Mouse (Mus musculus): Measurements from ENCODE around the gene Lpcat2b. TPM values are rescaled to one million over a fixed set of nuclear protein-coding genes. Genes with fewer than 3 reads are reported as not detected.

Lpcat2b gene
- polyA plus RNA-seq, 1 experiment from 2014 or later = not detected

DNA sequence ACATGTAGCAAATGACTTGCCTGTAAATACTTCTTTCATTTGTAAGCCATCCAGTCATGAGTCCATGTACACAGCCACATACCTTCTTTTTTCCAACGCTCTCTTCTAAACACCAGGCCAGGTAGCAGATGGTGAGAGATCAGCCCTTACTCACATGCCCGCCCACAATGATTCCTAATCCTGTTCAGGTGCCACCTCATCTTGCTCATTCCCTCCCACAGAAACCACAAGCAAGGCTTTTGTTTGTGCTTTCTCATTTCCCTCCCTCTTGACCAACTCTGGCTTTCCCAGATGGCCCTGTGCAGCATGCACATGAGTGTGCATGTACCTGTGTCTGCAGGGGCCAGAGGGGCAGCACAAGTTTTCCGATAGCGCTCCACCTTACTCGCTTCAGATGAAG, 18.9 kb downstream of the Lpcat2b start:
- H3K27ac ChIP-seq (replicated peaks; ENCODE audit: low read depth, low read length) = no peak overlapping the region
- WGBS = 92% methylated on average over 5 of the region's 5 CpGs

DNA sequence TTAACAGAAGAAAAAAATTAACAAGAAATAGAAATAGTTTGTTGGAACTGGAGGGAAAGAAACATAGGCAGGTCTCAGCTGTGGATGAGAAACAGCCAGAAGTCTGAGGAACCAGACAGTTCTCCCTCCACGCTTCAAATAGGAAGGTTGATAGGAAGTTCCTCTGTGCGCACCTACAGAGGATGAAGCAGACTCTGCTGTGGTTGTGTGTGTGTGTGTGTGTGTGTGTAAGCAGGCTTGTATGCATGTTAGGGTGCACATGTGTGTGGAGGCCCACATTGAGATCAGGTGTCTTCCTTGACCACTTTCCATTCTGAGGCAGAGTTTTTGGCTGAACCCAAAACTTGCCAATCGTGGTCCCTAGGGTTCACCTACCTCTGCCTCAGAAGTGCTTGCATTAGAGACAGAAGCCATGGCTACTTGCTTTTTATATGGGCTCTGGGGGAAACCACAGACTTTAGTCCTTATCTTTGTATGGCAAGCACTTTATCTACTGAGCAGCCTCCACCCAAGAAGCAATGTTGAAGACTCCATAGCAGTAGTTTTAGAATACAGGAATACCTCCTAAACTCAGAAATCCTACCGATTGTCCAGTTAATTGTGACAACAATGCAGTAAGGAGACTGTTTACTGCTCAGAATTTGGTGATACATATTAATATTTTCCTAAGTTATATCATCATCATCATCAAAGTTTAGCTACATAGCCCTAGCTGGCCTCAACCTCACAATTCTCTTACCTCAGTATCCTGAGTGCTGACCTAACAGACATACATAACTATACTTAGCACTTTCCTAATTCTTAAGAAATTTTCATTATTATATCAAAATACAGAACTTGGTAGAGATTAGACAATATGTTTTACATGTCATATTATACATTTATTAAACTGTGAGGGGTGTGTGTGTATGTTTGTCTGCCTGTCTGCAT, 31.1 kb downstream of the Lpcat2b start:
- Histone ChIP-seq H3K4me2 (ENCODE audit: low read depth, low read length) (no peak overlapping the region), H3K27ac (replicated peaks; ENCODE audit: low read depth, low read length) (no peak overlapping the region), H3K9me3 (replicated peaks; ENCODE audit: control insufficient read depth, low read length) (no peaks in the 10 kb centered on the region), H3K36me3 (replicated peaks; ENCODE audit: control insufficient read depth, insufficient read depth, low read depth, low read length) (no peaks in the 10 kb centered on the region), H3K27me3 (ENCODE audit: control insufficient read depth, insufficient read depth, low read length) (no peaks in the 10 kb centered on the region), H3K4me3 (ENCODE audit: low read depth, low read length) (no peak overlapping the region), H3K9ac (replicated peaks; ENCODE audit: low read length) (no peak overlapping the region), H3K4me1 (ENCODE audit: control insufficient read depth, insufficient read depth, low read length) (no peaks in the 10 kb centered on the region)
- no peak for DNase-seq (ENCODE audit: low spot score)
- no peak for ATAC-seq (replicated peaks; ENCODE audit: insufficient number of reproducible peaks, low FRiP score, low TSS enrichment, low read depth)
- 89% methylated on average over 4 of the region's 4 CpGs for WGBS

More for the DNA sequence above, 18.9 kb downstream of the Lpcat2b start:
- Histone ChIP-seq H3K4me3 (ENCODE audit: low read depth, low read length) (no peak overlapping the region), H3K4me2 (ENCODE audit: low read depth, low read length) (no peak overlapping the region), H3K27me3 (ENCODE audit: control insufficient read depth, insufficient read depth, low read length) (no peaks in the 10 kb centered on the region), H3K36me3 (replicated peaks; ENCODE audit: control insufficient read depth, insufficient read depth, low read depth, low read length) (no peaks in the 10 kb centered on the region), H3K9me3 (replicated peaks; ENCODE audit: control insufficient read depth, low read length) (no peaks in the 10 kb centered on the region), H3K4me1 (ENCODE audit: control insufficient read depth, insufficient read depth, low read length) (no peaks in the 10 kb centered on the region), H3K9ac (replicated peaks; ENCODE audit: low read length) (no peak overlapping the region)
- no peak for DNase-seq (ENCODE audit: low spot score)
- no peak for ATAC-seq (replicated peaks; ENCODE audit: insufficient number of reproducible peaks, low FRiP score, low TSS enrichment, low read depth)

DNA sequence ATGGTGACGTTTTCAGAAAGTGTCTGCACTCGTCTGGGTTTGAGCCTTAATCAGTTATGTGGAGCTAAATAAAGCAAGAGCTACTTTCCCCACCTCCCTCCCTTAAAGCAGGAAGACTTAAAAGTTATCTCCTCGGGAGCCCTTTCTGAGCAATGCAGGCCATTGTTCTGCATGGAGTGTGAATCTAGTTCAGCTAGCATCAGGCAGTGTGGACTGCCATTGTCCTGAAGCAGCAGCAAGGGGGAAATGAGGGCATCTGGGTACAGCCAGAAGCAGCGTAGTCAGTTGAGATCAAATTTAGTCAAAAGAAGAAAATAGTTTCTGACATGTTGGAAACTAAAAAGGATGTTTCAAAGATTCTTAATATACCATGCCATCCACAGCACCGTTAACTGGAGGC, 35.2 kb downstream of the Lpcat2b start:
- no peaks in the 10 kb centered on the region for H3K4me1 ChIP-seq (ENCODE audit: control insufficient read depth, insufficient read depth, low read length)
- WGBS = 42% methylated on average over 5 of the region's 5 CpGs
- H3K4me3 ChIP-seq (ENCODE audit: low read depth, low read length) = no peak overlapping the region
- H3K27ac ChIP-seq (replicated peaks; ENCODE audit: low read depth, low read length) = no peak overlapping the region; the same call in 1 of the 2 replicates
- ATAC-seq (replicated peaks; ENCODE audit: insufficient number of reproducible peaks, low FRiP score, low TSS enrichment, low read depth) = no peak
- DNase-seq (ENCODE audit: low spot score) = no peak
- no peaks in the 10 kb centered on the region for H3K36me3 ChIP-seq (replicated peaks; ENCODE audit: control insufficient read depth, insufficient read depth, low read depth, low read length)
- no peak overlapping the region for H3K9ac ChIP-seq (replicated peaks; ENCODE audit: low read length)
- H3K27me3 ChIP-seq (ENCODE audit: control insufficient read depth, insufficient read depth, low read length) = no peaks in the 10 kb centered on the region
- no peak overlapping the region for H3K4me2 ChIP-seq (ENCODE audit: low read depth, low read length)
- no peaks in the 10 kb centered on the region for H3K9me3 ChIP-seq (replicated peaks; ENCODE audit: control insufficient read depth, low read length)

DNA sequence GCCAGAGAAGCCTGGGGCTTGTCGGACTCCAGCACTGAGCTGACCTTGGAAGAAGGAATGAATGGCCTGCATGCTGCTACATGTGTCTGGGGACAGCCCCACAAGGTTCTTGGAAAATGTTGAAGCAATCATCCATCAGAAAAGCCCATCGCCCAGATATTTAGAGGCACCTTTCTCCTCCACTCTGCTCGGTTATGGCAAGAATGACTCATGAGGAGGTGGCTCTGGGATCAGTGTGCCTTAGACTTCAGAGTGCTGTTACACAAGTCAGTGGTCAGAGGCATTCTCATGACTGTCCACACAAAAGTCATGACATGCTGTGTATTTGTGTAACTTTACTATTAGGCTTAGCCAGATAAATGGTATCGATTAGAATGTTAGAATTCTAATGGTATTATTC, 35.7 kb downstream of the Lpcat2b start:
- DNase-seq (ENCODE audit: low spot score) (no peak), ATAC-seq (replicated peaks; ENCODE audit: insufficient number of reproducible peaks, low FRiP score, low TSS enrichment, low read depth) (no peak)
- Histone ChIP-seq H3K4me1 (ENCODE audit: control insufficient read depth, insufficient read depth, low read length) (no peaks in the 10 kb centered on the region), H3K4me3 (ENCODE audit: low read depth, low read length) (no peak overlapping the region), H3K27me3 (ENCODE audit: control insufficient read depth, insufficient read depth, low read length) (no peaks in the 10 kb centered on the region), H3K36me3 (replicated peaks; ENCODE audit: control insufficient read depth, insufficient read depth, low read depth, low read length) (no peaks in the 10 kb centered on the region), H3K9ac (replicated peaks; ENCODE audit: low read length) (no peak overlapping the region), H3K9me3 (replicated peaks; ENCODE audit: control insufficient read depth, low read length) (no peaks in the 10 kb centered on the region), H3K27ac (replicated peaks; ENCODE audit: low read depth, low read length) (no peak overlapping the region), H3K4me2 (ENCODE audit: low read depth, low read length) (no peak overlapping the region)
- WGBS = 68% methylated on average over 4 of the region's 4 CpGs

DNA sequence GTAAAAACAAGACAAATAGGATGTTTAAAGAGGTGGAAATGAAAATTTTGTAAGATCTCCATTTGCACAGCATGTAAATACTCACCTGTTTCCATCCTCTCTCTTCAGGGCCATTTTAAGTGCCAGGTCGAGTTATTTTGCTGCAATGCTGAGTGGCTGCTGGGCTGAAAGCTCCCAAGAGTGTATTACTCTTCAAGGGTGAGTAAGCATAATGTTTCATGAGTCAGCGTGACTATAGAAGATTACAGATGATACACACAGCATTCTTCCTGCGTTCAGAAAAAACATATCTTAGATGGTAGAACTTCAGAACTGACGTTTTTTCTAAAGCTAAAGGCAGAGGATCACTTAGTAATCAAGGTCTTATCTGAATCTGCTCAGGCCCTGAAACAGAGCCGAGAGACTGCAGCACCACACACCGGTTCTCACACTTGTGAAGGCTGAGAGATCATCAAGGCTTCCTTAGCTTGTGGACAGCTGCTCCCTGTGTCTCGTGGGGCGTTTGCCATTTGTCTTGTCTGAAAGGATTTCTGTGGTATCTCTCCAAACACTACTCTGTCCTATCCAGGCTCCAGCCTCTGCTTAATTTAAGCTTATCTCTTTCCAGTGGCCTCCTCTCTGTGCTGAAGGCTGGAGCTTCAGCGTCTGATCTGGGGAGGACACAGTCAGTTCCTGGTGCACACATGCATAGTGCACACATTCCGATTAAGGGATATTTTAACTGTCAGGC, 39.4 kb downstream of the Lpcat2b start:
- Histone ChIP-seq H3K4me2 (ENCODE audit: low read depth, low read length) (no peak overlapping the region), H3K4me1 (ENCODE audit: control insufficient read depth, insufficient read depth, low read length) (no peaks in the 10 kb centered on the region), H3K27ac (replicated peaks; ENCODE audit: low read depth, low read length) (no peak overlapping the region), H3K4me3 (ENCODE audit: low read depth, low read length) (no peak overlapping the region), H3K36me3 (replicated peaks; ENCODE audit: control insufficient read depth, insufficient read depth, low read depth, low read length) (no peaks in the 10 kb centered on the region), H3K27me3 (ENCODE audit: control insufficient read depth, insufficient read depth, low read length) (no peaks in the 10 kb centered on the region), H3K9me3 (replicated peaks; ENCODE audit: control insufficient read depth, low read length) (no peaks in the 10 kb centered on the region), H3K9ac (replicated peaks; ENCODE audit: low read length) (no peak overlapping the region)
- ATAC-seq (replicated peaks; ENCODE audit: insufficient number of reproducible peaks, low FRiP score, low TSS enrichment, low read depth) (no peak), DNase-seq (ENCODE audit: low spot score) (no peak)
- WGBS = 81% methylated on average over 10 of the region's 10 CpGs

DNA sequence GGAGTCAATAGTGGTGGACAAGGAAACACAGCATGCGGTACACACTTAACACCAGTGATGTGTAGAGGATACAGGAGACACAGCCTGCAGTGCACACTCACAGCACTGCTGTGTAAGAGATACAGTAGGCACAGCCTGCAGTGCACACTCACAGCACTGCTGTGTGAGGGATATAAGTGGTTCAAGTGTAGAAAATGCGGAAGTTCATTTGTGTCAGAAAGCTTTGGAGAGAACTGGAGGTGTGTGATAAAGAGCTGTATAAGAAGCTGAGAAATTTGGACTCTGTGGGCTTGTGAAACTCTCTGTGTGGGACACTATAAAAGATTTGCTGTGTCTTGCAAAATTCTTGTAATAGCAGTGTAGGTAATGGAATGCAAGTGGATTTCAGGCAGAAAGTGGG, 48.8 kb downstream of the Lpcat2b start:
- 88% methylated on average over 2 of the region's 2 CpGs for WGBS
- H3K4me3 ChIP-seq (ENCODE audit: low read depth, low read length) = no peak overlapping the region
- no peaks in the 10 kb centered on the region for H3K4me1 ChIP-seq (ENCODE audit: control insufficient read depth, insufficient read depth, low read length)
- DNase-seq (ENCODE audit: low spot score) (no peak), ATAC-seq (replicated peaks; ENCODE audit: insufficient number of reproducible peaks, low FRiP score, low TSS enrichment, low read depth) (no peak)
- no peaks in the 10 kb centered on the region for H3K36me3 ChIP-seq (replicated peaks; ENCODE audit: control insufficient read depth, insufficient read depth, low read depth, low read length)
- H3K9ac ChIP-seq (replicated peaks; ENCODE audit: low read length) = no peak overlapping the region
- H3K27ac ChIP-seq (replicated peaks; ENCODE audit: low read depth, low read length) = no peak overlapping the region
- H3K4me2 ChIP-seq (ENCODE audit: low read depth, low read length) = no peak overlapping the region
- no peaks in the 10 kb centered on the region for H3K27me3 ChIP-seq (ENCODE audit: control insufficient read depth, insufficient read depth, low read length)
- H3K9me3 ChIP-seq (replicated peaks; ENCODE audit: control insufficient read depth, low read length) = no peaks in the 10 kb centered on the region

Other genes starting within 250 kb of the Lpcat2b start
- 10.5 and 12.3 TPM in 2 replicates for gene Tgfbr3, start 141.9 kb upstream of the Lpcat2b start, polyA plus RNA-seq (2014; fragmentation: Nextera tagmentation; extraction: Ambion mirVana)
- 2.5 and 3.2 TPM in 2 replicates for gene Brdt, start 100.4 kb upstream of the Lpcat2b start, polyA plus RNA-seq (2014; fragmentation: Nextera tagmentation; extraction: Ambion mirVana)
- 0.49 and 1.3 TPM in 2 replicates for gene Ephx4, start 28.8 kb upstream of the Lpcat2b start, polyA plus RNA-seq (2014; fragmentation: Nextera tagmentation; extraction: Ambion mirVana)
- gene Btbd8, start 6.4 kb downstream of the Lpcat2b start, polyA plus RNA-seq (2014; fragmentation: Nextera tagmentation; extraction: Ambion mirVana) = 5.2 and 5.5 TPM in 2 replicates
- 0.14 and 0.41 TPM in 2 replicates for gene Gm42669, start 76.1 kb downstream of the Lpcat2b start, polyA plus RNA-seq (2014; fragmentation: Nextera tagmentation; extraction: Ambion mirVana)
- gene 1700028K03Rik, start 103.2 kb downstream of the Lpcat2b start, polyA plus RNA-seq (2014; fragmentation: Nextera tagmentation; extraction: Ambion mirVana) = 0.08 TPM in 1 of 2 replicates, not detected in the other
- gene Rpap2, start 165.8 kb downstream of the Lpcat2b start, polyA plus RNA-seq (2014; fragmentation: Nextera tagmentation; extraction: Ambion mirVana) = 23.9 and 24.9 TPM in 2 replicates
- gene Glmn, start 166.3 kb downstream of the Lpcat2b start, polyA plus RNA-seq (2014; fragmentation: Nextera tagmentation; extraction: Ambion mirVana) = 46.6 and 49.1 TPM in 2 replicates

All from embryonic facial prominence, embryonic 11.5 days (tissue).